Mouse (Mus musculus) erythroblast, embryonic 14.5 days (primary cell): ENCODE results near the gene Gm6793.

Source experiments
- GATA1 ChIP-seq: IDR thresholded peaks from 2 replicates; pipeline ENCODE4 v1.6.1; 2012; ENCODE audit warnings: low read length, inconsistent platforms, mixed read lengths
- TAL1 ChIP-seq: IDR thresholded peaks from 3 replicates; pipeline ENCODE4 v1.6.1; 2012; ENCODE audit warnings: low read length, inconsistent platforms, mixed read lengths

GRCm38 (mm10) chr8:111964849-111965561 lies 49.8 kb downstream of the Gm6793 start:
- no peak for TF ChIP-seq GATA1
- TF ChIP-seq TAL1: no peak
